Mouse (Mus musculus): ENCODE results near the gene Plp1. TPM values are rescaled to one million over a fixed set of nuclear protein-coding genes. Genes with fewer than 3 reads are reported as not detected.

The Plp1 gene
- not detected in 2 replicates for total RNA-seq (2015; ENCODE audit: low replicate concordance)
- 0.53 TPM in 1 of 2 replicates, not detected in the other for total RNA-seq (2017; ENCODE audit: low replicate concordance)

DNA sequence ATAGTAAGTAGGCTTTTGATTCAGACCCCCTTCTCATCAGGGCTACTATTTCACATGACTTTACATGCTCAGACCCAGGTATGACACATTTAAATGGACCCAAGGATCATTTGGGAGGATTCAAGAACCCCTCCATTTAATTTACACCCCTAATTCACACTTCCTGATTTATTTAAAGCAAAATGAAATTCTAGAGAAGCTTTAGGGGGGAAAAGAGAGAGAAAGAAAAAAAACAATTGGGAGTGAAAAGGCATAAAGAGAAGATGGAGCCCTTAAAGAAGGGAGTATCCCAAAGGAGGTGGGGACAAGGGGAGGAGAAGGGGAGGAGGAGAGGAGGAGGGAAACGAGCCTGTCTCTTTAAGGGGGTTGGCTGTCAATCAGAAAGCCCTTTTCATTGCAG, at the start of gene Plp1:
Gene Plp1 (plus strand): TSS at position 301 of the 400 bp plus-strand sequence.
- ATAC-seq (replicated peaks; ENCODE audit: low FRiP score, poor library complexity, severe bottlenecking), result no peak

DNA sequence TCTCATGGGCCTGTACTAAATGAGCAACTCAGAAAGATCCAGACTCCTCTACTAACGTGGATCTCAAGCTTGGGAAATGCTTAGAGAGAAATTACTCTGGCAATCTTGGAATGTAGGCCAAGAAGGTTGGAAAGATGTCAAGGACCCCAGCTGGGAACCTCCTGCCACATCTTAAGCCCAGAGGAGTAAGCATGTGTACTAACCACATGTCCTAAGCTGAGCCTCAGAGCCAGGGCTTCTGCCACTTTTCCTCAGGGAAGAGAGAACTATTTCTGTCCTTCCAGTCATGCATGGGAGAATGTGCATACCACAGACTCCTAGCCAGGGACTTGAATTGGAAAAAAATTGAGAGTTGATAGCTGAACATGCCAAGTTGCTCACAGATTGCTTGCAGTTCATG, 49.4 kb upstream of the Plp1 start:
- no peak for ATAC-seq (replicated peaks; ENCODE audit: low FRiP score, poor library complexity, severe bottlenecking)

DNA sequence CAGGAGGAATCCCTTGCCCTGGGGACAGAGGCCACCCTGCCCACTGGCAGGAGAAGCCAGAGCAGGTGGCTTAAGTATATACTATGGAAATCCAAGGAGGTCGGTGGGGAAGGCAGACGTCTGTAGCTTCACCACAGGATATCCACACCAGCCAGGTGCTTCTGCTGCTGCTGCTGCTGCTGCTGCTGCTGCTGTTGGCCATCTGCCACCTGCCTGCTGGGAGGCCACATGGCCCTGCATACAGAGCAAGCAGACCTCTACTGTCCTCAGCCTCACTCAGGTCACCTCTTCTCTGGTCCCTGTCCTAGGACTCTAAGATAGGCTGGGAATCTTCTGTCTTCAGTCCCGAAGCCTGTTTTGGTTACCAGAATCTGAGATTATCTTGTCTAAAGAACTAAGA, 44.4 kb upstream of the Plp1 start:
- ATAC-seq (replicated peaks; ENCODE audit: low FRiP score, poor library complexity, severe bottlenecking), result no peak

DNA sequence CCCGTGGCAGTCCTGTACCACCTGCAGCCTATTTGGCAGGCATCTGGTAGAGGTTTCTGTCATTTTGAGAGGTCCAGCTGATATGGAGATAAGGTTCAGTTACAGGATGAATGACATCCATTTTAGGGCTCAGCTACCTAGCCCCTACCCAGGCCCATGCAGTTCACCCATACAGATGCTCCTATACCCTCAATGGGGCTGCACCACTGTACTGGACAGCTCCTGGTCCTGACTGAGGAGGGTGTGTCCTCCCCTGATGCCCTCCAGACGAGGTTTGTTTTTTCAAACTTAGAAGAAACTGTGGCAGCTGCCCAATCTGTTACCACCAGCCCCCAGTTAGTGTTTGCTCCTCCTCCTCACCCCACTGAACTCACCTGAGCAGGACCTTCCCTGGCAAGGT, 43.2 kb upstream of the Plp1 start:
- no peak for ATAC-seq (replicated peaks; ENCODE audit: low FRiP score, poor library complexity, severe bottlenecking)

DNA sequence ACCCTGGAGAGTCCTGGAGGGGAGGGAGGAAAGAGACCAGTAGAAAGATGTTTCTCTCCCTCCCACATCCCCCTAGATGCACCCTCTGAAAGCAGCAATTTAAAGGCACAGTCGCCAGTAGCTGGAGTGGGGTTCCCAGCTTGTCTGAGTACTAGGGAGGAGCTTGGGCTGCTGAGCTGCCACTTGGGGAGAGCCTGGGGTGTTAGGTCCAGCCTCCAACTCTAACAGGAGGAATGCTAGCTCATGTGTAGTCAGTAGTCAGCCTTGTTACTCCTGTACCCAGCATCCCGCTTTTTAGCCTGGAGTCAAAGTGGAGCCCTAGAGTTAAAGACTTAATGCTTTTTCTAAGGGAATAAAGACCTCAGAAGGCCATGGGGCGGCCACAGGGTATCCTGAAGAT, 42.4 kb upstream of the Plp1 start, which contains the start of gene Glra4:
Gene Glra4 (minus strand): TSS at position 101 of the 400 bp plus-strand sequence.
- ATAC-seq (replicated peaks; ENCODE audit: low FRiP score, poor library complexity, severe bottlenecking), result no peak

DNA sequence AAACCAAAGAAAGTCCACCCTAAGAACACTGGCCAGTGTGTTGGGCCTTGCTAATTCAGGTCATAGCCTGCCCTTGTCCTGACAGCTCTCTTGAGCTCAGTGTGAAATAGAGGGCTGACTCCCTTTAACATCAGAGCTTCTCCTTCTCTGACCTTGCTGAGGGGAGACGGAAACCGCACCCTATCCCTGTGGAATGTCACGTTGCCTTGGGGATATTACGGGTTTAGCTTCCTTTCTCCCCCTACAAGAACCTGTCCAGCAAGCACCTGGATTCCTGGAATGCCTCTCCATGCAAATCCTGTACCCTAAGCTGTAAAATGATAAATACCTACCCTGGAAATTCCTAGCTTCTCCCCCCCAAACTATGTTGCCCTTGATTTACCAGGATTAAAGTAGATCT, 33.0 kb upstream of the Plp1 start:
- no peak for ATAC-seq (replicated peaks; ENCODE audit: low FRiP score, poor library complexity, severe bottlenecking)

DNA sequence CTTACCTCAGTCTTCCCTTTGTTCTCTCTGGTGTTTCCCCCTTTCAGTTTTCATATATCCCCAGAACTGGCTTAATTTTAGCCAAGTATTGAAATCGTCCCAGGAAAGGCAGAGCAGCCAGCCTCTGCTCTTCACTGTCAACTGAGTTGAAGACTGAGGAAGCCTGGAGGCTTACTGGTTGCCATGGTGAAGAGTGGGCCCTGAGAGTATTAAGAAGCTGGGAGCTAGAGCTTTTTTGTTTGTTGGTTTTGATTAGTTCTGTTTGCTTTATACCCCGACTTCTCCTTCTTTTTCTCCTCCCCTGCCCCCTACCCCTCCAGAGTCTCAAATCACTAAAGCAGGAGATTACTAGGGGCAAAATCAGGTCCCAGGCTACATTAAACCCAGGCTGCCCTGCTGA, 25.2 kb upstream of the Plp1 start:
- ATAC-seq (replicated peaks; ENCODE audit: low FRiP score, poor library complexity, severe bottlenecking), result no peak

DNA sequence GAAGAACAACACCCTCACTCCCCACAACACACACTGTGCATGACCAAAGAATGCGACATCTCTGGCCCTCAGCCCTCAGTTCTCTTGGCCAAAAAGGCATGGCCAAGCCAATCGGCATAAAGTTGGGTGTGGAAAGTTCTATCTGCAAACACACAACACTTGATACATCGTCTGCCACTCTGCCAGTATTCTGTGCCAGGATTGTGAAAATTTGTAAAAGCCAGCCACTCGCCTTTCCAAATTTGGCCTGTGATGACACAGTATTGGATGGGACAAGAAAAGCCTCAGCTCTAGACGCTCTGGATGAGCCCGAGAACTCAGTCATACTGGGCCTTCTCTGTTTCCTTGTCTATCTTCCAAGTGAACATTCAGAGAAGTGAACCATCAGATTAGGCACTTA, 2.7 kb upstream of the Plp1 start:
- no peak for ATAC-seq (replicated peaks; ENCODE audit: low FRiP score, poor library complexity, severe bottlenecking)

DNA sequence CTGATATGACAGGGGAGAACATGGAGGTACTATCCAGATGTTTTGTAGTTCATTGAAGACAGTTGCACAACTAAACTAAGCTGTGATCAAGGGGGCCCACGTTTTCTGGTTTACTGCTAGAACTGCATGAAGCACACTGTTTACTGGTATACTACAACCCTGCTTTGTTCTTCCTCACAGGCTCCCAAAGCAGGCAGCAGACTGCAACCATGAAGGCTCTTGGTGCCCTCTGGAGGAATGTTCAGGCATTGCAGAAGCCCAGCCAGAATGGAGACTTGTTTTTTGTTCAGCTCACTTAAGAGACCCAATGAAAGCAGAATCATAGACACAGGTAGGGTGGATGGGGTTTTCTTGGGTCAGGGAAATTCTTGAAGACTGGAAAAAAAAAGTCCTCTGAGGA, 2.2 kb upstream of the Plp1 start:
- ATAC-seq (replicated peaks; ENCODE audit: low FRiP score, poor library complexity, severe bottlenecking), result no peak

DNA sequence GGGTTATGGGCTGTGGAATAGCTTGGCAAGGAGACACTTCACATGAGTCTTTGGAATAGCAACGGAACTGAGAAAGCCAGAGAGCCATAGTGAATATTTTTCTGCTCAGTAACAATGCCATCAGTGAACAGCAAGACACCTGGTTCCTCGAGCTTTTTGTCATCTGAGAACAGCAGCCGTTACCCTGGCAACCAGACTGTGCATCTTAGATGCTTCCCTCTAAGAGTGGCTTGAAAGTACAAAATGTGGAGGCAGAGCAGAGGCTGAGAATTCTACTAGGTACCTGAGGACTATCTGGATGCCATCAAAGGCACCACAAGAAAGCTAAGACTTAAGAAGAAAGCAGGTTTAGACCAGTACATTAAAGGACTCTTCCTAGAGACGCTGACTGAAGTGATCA, 2.5 kb downstream of the Plp1 start:
- no peak for ATAC-seq (replicated peaks; ENCODE audit: low FRiP score, poor library complexity, severe bottlenecking)

DNA sequence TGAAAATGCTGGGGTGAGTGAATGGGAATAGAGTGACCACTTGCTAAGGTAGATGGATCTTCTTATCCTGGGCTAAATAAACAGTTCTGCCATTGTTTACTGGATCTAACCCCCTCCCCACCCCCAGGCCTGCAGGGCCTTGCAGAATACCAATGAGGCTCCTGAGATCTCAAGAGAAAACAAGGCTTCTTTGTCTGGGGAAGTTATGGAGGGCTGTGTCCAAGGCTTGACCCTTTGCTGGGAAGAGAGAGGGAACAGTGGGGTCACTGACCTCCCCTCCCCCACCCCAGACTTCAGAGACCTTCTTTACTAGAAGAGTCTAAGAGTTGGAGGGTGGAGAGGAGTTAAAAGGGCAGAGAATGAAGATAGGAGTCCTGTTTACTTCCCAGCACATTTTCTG, 6.1 kb downstream of the Plp1 start:
- ATAC-seq (replicated peaks; ENCODE audit: low FRiP score, poor library complexity, severe bottlenecking), result no peak

DNA sequence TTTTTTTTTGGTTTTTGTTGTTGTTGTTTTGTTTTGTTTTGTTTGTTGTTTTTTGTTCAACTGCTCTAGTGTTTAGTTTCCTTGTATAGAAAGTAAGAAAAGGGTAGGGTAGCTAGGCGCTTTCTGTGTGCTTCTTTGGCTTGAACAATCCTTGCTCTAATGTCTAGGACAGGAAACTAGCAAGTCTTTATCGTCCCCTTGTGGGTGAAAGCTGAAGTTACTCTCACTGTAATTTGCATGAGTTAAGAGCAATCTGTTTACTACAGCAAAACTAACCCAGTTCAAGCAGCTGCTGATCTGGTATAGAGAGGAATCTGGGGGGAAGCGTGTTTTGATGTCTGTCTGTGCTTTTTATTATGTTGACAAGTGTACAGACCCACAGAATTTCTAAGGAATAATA, 27.8 kb downstream of the Plp1 start:
- ATAC-seq (replicated peaks; ENCODE audit: low FRiP score, poor library complexity, severe bottlenecking), result no peak

DNA sequence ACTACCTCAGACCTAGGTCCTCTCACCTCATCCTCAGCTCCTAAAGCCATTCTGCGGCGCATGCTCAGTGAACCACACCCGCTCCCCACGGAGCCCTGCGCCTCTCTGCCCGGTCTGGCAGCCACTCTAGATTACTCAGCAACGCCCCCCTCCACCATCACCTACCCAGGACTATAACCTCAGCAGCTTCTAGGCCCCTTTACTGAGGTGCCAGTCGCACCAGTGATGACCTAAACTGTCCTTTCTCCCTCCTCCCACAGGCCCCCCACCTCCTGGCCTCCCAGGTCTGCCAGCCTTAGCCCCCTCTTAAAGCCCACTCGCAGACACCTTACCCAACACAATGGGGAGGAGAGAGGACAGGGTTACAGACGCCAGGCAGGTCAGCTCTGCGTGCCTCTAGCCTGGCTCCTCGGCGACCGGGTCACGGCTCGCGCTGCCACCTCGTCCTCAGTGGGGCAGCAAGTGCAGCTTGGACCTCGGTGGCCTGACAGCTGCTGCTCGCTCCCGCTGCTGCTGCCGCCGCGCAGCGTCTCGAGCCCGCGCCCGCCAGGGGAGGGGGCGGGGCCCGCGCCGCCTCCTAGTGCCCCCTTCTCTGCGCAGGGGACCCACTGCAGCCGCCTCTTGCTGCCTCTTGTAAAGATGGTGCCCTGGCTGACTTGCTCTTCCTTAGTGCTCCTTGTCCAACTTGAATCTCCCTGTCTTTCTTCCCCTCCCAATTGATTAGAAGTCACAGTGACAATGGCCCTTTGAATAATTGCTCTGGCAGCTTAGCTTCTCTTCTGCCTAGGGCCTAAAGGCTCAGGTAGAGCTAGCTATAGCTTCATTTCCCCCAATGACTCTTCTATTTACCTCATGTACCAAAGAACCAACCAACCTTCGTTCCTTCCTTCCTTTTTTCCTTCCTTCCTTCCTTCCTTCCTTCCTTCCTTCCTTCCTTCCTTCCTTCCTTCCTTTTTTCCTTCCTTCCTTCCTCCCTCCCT, 45.9 kb downstream of the Plp1 start, which contains the start of gene Rab9b:
Gene Rab9b (minus strand): TSS at position 695 of the 980 bp plus-strand sequence.
- ATAC-seq (replicated peaks; ENCODE audit: low FRiP score, poor library complexity, severe bottlenecking), result no peak

Other genes with a start within 250 kb of the Plp1 start
- not detected in 2 replicates for gene Tceal3, start 231.8 kb upstream of the Plp1 start, total RNA-seq (2015; ENCODE audit: low replicate concordance)
- not detected in 2 replicates for gene Tceal3, start 231.8 kb upstream of the Plp1 start, total RNA-seq (2017; ENCODE audit: low replicate concordance)
- not detected in 2 replicates for gene Tceal1, start 114.7 kb upstream of the Plp1 start, total RNA-seq (2015; ENCODE audit: low replicate concordance)
- gene Tceal1, start 114.7 kb upstream of the Plp1 start, total RNA-seq (2017; ENCODE audit: low replicate concordance), result not detected in 2 replicates
- gene Morf4l2, start 79.0 kb upstream of the Plp1 start, total RNA-seq (2015; ENCODE audit: low replicate concordance), result 78.9 and 104 TPM in 2 replicates
- 158 and 191 TPM in 2 replicates for gene Morf4l2, start 79.0 kb upstream of the Plp1 start, total RNA-seq (2017; ENCODE audit: low replicate concordance)
- gene Glra4, start 42.5 kb upstream of the Plp1 start, total RNA-seq (2015; ENCODE audit: low replicate concordance), result not detected in 2 replicates
- gene Glra4, start 42.5 kb upstream of the Plp1 start, total RNA-seq (2017; ENCODE audit: low replicate concordance), result not detected in 2 replicates
- not detected in 2 replicates for gene Rab9b, start 46.1 kb downstream of the Plp1 start, total RNA-seq (2015; ENCODE audit: low replicate concordance)
- not detected in 2 replicates for gene Rab9b, start 46.1 kb downstream of the Plp1 start, total RNA-seq (2017; ENCODE audit: low replicate concordance)
- gene H2bfm, start 104.7 kb downstream of the Plp1 start, total RNA-seq (2015; ENCODE audit: low replicate concordance), result not detected in 2 replicates
- gene H2bfm, start 104.7 kb downstream of the Plp1 start, total RNA-seq (2017; ENCODE audit: low replicate concordance), result not detected in 2 replicates
- gene Tmsb15b2, start 152.8 kb downstream of the Plp1 start, total RNA-seq (2015; ENCODE audit: low replicate concordance), result not detected in 2 replicates
- gene Tmsb15b2, start 152.8 kb downstream of the Plp1 start, total RNA-seq (2017; ENCODE audit: low replicate concordance), result not detected in 2 replicates
- gene Tmsb15l, start 154.2 kb downstream of the Plp1 start, total RNA-seq (2015; ENCODE audit: low replicate concordance), result not detected in 2 replicates
- not detected in 2 replicates for gene Tmsb15l, start 154.2 kb downstream of the Plp1 start, total RNA-seq (2017; ENCODE audit: low replicate concordance)
- not detected in 2 replicates for gene Tmsb15b1, start 154.2 kb downstream of the Plp1 start, total RNA-seq (2015; ENCODE audit: low replicate concordance)
- gene Tmsb15b1, start 154.2 kb downstream of the Plp1 start, total RNA-seq (2017; ENCODE audit: low replicate concordance), result not detected in 2 replicates
- 0.72 TPM in 1 of 2 replicates, not detected in the other for gene Zcchc18, start 170.5 kb downstream of the Plp1 start, total RNA-seq (2015; ENCODE audit: low replicate concordance)
- 0.64 TPM in 1 of 2 replicates, not detected in the other for gene Zcchc18, start 170.5 kb downstream of the Plp1 start, total RNA-seq (2017; ENCODE audit: low replicate concordance)
- gene Slc25a53, start 215.6 kb downstream of the Plp1 start, total RNA-seq (2015; ENCODE audit: low replicate concordance), result 1.4 and 1.7 TPM in 2 replicates
- gene Slc25a53, start 215.6 kb downstream of the Plp1 start, total RNA-seq (2017; ENCODE audit: low replicate concordance), result 0.91 and 4.5 TPM in 2 replicates
- gene Fam199x, start 226.9 kb downstream of the Plp1 start, total RNA-seq (2015; ENCODE audit: low replicate concordance), result 0.36 and 4.2 TPM in 2 replicates
- 1.1 and 1.3 TPM in 2 replicates for gene Fam199x, start 226.9 kb downstream of the Plp1 start, total RNA-seq (2017; ENCODE audit: low replicate concordance)